Mouse (Mus musculus): ENCODE data around the gene Txndc5.

Txndc5 gene

GRCm38 (mm10) chr13:38528687-38529294 lies at the start of gene Txndc5:
Gene Txndc5, minus strand, starts transcription at chr13:38528824.
- peak; percentile 71 for DNase-seq (ENCODE audit: low read depth, low spot score)

DNA sequence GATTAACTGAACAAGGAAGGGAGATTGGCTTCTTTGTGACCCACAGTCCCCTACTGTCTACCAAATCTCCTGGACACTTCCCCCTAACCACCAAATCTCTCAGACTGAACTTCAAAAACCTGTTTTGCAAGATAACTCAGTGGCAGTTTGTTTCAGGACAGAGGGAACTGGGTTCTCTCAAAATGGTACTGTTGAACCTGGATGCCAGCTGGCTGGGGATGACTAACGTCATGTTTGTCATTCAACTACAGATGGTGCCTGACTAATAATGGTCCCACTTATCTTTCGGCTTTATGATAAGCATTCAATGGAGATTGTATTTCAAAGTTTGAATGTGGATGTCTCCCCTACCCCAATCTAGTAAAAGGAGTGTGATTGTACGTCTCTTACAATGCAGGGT lies 46.0 kb upstream of the Txndc5 start:
- no peak for DNase-seq (ENCODE audit: low read depth, low spot score)

DNA sequence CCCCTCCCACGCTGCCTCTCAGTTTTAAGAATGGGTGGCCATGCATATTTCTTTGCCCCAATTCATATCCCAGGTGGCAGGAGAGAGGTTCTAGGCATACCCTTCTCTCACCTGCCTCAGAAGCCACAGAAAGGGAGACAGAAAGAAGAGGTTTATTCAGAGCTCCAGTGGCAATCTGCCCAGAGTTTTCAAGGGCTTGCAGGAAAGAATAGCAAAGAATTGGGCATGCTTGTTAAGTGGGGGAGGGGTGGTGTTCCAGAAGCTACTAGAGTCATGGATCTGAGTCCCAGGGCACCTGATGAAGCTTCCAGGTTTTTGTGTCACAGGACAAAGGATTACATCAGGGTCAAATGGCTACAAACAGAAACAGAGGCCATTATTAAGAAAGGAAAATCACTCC lies 44.7 kb upstream of the Txndc5 start:
- DNase-seq (ENCODE audit: low read depth, low spot score), result no peak

- DNase-seq (ENCODE audit: low read depth, low spot score), result no peak
Measured at GRCm38 (mm10) chr13:38565245-38565644, 36.6 kb upstream of the Txndc5 start.

GRCm38 (mm10) chr13:38554611-38555010 lies 26.0 kb upstream of the Txndc5 start:
- no peak for DNase-seq (ENCODE audit: low read depth, low spot score)

GRCm38 (mm10) chr13:38554210-38554609 lies 25.6 kb upstream of the Txndc5 start:
- no peak for DNase-seq (ENCODE audit: low read depth, low spot score)

- no peak for DNase-seq (ENCODE audit: low read depth, low spot score)
Measured at GRCm38 (mm10) chr13:38548681-38549080, 20.1 kb upstream of the Txndc5 start.

DNA sequence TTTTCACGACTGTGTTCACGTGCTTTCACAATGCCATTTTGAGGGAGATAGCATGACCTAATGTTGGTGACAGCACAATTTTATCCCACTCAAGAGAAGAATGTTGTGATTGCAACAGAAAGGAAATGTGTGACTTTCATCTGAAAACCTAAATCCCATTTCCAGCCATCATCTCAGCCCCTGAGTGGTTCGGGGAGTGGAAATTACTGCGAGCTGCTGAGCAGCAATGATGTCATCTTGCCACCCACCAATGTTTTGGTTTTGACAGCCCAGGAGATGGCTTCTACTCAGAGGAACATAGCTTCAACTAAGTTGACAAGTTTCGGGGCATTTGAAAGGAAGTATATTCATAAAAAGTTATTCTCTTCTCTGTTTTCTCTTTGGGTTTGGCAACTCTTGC lies 19.1 kb upstream of the Txndc5 start:
- DNase-seq (ENCODE audit: low read depth, low spot score), result no peak

DNA sequence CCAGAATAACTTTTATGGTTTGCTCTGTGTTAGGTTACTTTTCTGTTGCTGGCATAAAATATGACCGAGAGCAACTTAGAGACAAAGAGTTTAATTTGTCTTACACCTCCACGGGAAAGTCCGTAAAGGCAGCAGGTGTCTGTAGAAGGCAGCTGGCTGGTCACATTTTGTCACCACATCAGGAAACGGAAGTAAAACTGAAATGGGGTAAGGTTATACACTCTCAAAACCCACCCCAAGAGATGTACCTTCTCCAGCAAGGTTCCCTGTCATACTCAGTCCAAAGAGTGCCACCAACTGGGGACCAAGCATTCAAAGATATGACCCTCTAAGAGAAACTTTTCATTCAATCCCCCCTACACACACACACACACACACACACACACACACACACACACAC lies 18.1 kb upstream of the Txndc5 start:
- DNase-seq (ENCODE audit: low read depth, low spot score), result no peak

DNA sequence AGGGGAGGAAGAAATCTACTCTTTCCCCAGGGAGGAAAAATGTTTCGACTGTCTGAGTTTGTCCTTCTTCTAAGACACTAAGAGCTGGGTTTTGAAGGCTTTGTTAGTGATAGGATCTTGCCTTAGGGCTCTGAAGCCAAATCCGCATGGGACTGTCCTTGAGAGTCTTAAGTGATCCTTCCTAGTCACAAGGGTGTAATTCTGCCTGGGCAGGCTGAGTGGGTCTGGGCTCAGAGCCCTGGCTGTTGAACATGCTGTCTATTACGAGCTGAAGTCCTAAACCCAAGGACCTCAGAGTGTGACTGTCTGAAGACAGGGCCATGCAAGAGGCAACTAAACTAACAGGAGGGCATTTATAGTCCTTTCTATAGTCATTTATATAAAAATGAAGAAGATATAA lies 16.8 kb upstream of the Txndc5 start:
- DNase-seq (ENCODE audit: low read depth, low spot score), result no peak

- DNase-seq (ENCODE audit: low read depth, low spot score), result no peak
Measured at GRCm38 (mm10) chr13:38544769-38545445, 16.3 kb upstream of the Txndc5 start.

GRCm38 (mm10) chr13:38543455-38544125 lies 15.0 kb upstream of the Txndc5 start:
- DNase-seq (ENCODE audit: low read depth, low spot score), result no peak

DNA sequence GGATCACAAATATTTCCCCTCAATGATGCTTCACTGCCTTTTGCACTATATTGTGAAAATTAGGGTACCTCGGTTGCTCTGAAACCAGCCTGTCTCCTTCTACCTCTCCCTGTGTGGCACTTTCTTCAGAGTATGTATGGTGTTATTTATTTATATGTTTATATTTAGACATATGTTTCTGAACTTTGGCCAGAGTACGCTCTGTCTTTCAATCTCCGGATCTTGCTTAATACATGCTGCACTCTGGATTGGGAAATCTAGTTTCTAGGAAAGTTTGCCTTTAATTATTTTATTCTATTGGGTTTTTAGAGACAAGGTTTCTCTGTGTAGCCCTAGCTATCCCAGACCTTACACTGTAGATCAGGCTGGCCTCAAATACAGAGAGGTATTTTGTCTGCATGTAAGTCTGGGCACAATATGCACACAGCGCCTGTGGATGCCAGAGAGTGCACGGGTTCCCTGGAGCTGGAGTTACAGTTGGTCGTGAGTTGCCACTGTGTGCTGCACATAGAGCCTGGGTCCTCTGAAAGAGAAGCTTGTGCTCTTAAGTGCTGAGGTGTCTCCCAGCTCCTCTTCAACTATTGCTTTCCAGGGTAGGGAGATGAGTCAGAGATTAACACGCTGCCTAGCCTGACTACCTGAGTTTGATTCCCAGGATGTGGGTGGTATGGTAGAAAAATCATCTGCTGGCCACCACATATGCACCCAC lies 10.7 kb upstream of the Txndc5 start:
- no peak for DNase-seq (ENCODE audit: low read depth, low spot score)

- DNase-seq (ENCODE audit: low read depth, low spot score), result no peak
Measured at GRCm38 (mm10) chr13:38537521-38537920, 8.9 kb upstream of the Txndc5 start.

DNA sequence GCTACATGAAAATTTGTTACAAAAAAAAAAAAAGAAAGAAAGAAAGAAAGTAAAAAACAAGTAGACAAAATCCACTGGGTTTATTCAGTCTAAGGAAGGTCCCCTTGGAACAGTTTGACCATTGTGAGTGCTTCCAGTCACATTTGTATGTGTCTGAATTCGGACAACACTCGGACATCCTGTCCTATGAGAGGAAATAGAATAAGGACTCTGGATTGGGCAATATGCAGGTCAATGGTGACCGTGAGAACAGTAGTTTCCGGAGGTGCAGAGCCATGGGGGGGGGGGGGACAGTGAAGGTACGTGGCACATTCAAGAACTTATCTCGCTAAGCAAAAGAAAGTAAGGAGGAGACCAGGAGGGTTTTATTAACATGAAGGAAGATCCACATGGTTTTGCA lies 6.1 kb upstream of the Txndc5 start:
- DNase-seq (ENCODE audit: low read depth, low spot score), result no peak

GRCm38 (mm10) chr13:38534016-38534415 lies 5.4 kb upstream of the Txndc5 start:
- peak; percentile 42 for DNase-seq (ENCODE audit: low read depth, low spot score)

GRCm38 (mm10) chr13:38533461-38533860 lies 4.8 kb upstream of the Txndc5 start:
- no peak for DNase-seq (ENCODE audit: low read depth, low spot score)

- no peak for DNase-seq (ENCODE audit: low read depth, low spot score)
Measured at GRCm38 (mm10) chr13:38531498-38531897, 2.9 kb upstream of the Txndc5 start.

DNA sequence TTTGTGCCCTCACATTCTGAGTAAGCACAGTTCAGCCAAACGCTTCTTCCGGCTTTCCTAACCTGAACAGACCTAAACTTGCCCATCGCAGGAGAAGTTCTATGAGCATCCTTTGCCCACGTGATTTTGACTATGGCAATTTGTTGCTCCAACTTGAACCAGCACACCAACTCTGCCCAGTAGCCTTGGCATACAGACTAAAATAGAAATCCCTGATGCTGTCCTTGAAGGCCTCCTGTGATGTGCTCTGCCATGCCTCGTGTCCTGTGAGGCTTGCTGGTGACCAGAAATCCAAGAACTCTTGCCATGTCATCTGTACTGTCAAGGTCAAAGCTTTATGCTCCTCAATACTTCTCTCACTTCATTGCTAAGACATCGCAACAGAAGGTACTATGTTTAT lies 952 bp upstream of the Txndc5 start:
- no peak for DNase-seq (ENCODE audit: low read depth, low spot score)

DNA sequence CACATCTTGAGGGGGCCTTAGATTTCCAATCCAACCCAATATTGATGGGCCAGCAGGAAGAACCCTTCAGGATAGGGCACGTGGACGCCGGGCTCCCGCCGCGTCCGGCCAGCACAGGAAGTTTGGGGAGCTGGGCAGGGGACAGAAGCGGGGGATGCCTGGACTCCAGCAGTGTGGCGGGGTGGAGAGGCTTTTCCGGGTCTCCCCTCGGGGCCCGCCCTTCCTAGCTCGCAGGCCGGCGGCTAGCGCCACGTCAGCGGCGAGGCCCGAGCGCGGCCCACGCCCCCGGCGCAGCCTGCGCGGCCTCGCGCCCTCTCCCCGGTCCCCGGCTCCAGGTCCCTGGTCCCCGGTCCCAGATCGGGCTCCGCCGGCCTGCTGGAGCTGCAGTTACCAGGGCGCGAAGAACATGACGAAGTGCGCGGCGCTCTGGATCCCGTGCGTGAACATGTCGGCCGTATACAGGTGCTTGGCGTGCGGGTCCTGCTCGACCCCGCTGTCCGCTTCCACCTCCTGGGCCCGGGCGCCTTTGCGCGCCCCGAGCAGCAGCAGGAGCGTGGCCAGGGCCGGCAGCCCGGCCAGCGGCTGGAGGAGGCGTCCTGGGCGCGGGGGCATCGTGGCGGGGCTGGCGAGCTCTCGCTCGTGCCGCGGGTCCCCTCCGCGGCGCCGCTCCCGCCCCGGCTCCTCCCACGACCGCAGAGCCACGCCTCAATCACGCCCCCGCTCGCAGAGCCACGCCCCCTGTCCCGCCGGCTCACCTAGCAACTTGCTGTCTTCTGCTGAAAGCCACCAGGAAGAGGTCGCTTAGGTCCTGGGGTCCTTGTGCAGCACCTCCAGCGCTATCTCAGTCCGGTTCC lies 600 bp downstream of the Txndc5 start:
- DNase-seq (ENCODE audit: low read depth, low spot score), result peak; percentile 74

- peak; percentile 34 for DNase-seq (ENCODE audit: low read depth, low spot score)
Measured at GRCm38 (mm10) chr13:38527041-38527796, 1.4 kb downstream of the Txndc5 start.

All from 3T3-L1 (cell line).